Mouse (Mus musculus) mesoderm, embryonic 11.5 days (tissue): ENCODE measurements around the gene P2ry14.
"Not testable (repeated sequence)": the region's sequence is repeated elsewhere in the genome, so short reads cannot be mapped to it uniquely, and the experiment has no call there.

Experiments
- DNase-seq: peaks from one replicate; pipeline ENCODE4 v3.0.0-alpha.2; 2012; ENCODE audit warnings: low read depth, low spot score

P2ry14 gene

GRCm38 (mm10) chr3:59109834-59110233, 43.6 kb downstream of the P2ry14 start:
- not testable (repeated sequence) for DNase-seq

- DNase-seq: no peak
Observed at GRCm38 (mm10) chr3:59107439-59107838, 46.0 kb downstream of the P2ry14 start.

GRCm38 (mm10) chr3:59104462-59104861, 49.0 kb downstream of the P2ry14 start:
- DNase-seq: no peak

- DNase-seq: no peak
Observed at GRCm38 (mm10) chr3:59102146-59102545, 51.3 kb downstream of the P2ry14 start.

- no peak for DNase-seq
Observed at GRCm38 (mm10) chr3:59101218-59101986, 52.0 kb downstream of the P2ry14 start, which contains the start of gene Gpr171. TSS of gene Gpr171 (minus strand) at chr3:59101821.

- DNase-seq: no peak
Observed at GRCm38 (mm10) chr3:59098540-59098939, 54.9 kb downstream of the P2ry14 start.

- no peak for DNase-seq
Observed at GRCm38 (mm10) chr3:59097421-59097820, 56.0 kb downstream of the P2ry14 start.

- DNase-seq: no peak
Observed at GRCm38 (mm10) chr3:59092702-59093101, 60.7 kb downstream of the P2ry14 start.

GRCm38 (mm10) chr3:59080919-59081318, 72.5 kb downstream of the P2ry14 start:
- no peak for DNase-seq

- peak; percentile 18 for DNase-seq
Observed at GRCm38 (mm10) chr3:59080293-59080916, 73.0 kb downstream of the P2ry14 start.

- peak; percentile 84 for DNase-seq
Observed at GRCm38 (mm10) chr3:59079327-59079726, 74.1 kb downstream of the P2ry14 start.

GRCm38 (mm10) chr3:59078585-59078984, 74.8 kb downstream of the P2ry14 start:
- no peak for DNase-seq

- no peak for DNase-seq
Observed at GRCm38 (mm10) chr3:59077278-59077677, 76.1 kb downstream of the P2ry14 start.

GRCm38 (mm10) chr3:59069071-59069470, 84.3 kb downstream of the P2ry14 start:
- DNase-seq: not testable (repeated sequence)

- no peak for DNase-seq
Observed at GRCm38 (mm10) chr3:59066558-59067294, 86.7 kb downstream of the P2ry14 start.

- no peak for DNase-seq
Observed at GRCm38 (mm10) chr3:59065937-59066336, 87.5 kb downstream of the P2ry14 start.
